Mouse (Mus musculus) spleen, postnatal 36 days (tissue): Measurements from ENCODE around the gene Hist1h3e.
A peak's percentile ranks its signal among the peaks of the same experiment; 100 is the strongest.
"Not testable (repeated sequence)": the region's sequence is repeated elsewhere in the genome, so short reads cannot be mapped to it uniquely, and the experiment has no call there.

Source experiments
- DNase-seq, 2 experiments: peaks; one replicate each; pipeline ENCODE4 v3.0.0; 2022; ENCODE audit warnings: low spot score in 2 of 2, mixed read lengths in 1 of 2

Hist1h3e gene

DNA sequence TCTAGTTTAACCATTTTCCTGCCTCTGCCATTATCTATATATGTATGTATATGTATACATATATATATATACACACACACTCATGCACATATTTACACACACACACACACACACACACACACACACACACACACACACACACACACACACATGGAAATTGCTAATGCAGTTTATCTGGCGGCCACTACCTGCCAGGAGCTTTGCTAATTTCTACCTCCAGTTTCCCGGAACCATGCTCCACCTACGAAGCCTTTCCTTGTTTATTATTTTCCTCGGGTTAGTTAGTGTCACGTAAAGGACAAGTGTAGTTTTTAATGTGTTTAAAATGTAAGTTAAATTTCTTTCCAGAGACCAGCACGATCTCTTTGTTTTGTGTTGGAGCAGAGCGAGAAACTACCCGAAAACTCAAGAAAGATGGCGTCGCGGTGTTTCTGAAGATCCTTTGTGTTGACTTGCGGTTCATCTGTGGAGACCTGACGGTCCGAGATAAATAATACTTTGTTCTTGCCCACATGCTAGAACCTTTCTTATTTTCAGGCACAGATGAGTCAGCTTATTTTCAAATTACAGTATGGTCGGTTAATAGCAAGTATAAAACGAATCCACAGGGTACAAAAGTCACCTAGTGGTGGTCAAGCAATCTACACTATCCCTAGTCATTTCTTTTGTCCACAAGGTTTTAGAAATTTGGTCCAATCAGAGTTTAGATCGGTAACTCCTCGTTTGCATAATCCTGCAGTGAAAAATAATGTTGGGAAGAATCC, 712 bp upstream of the Hist1h3e start:
- DNase-seq: peak; percentile 27 to 54

GRCm38 (mm10) chr13:23561531-23561882, 662 bp downstream of the Hist1h3e start:
- not testable (repeated sequence) for DNase-seq

DNA sequence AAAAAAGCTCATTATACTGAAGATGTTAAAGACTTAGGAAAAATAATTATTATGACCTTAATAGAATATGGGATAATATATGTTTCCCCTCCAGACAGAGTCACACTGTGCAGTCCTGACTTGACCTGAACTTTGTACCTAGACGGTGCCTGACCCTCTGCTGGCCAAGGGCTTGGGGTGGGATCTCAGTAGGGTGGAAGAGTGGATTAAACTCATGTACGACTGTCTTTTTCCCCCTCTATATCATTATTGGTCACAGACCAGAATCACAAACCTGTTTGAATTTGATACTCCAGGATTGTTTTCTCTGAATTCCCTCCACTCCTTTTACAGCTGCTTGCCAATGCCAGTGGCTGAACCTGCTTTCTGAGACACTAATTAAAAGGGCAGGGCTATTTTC, 1.5 kb downstream of the Hist1h3e start:
- not testable (repeated sequence) for DNase-seq

GRCm38 (mm10) chr13:23556906-23557305, 5.3 kb downstream of the Hist1h3e start:
- no peak for DNase-seq

- peak; percentile 76 to 82 for DNase-seq
These were observed 6.2 kb downstream of the Hist1h3e start for GRCm38 (mm10) chr13:23555839-23556416.

DNA sequence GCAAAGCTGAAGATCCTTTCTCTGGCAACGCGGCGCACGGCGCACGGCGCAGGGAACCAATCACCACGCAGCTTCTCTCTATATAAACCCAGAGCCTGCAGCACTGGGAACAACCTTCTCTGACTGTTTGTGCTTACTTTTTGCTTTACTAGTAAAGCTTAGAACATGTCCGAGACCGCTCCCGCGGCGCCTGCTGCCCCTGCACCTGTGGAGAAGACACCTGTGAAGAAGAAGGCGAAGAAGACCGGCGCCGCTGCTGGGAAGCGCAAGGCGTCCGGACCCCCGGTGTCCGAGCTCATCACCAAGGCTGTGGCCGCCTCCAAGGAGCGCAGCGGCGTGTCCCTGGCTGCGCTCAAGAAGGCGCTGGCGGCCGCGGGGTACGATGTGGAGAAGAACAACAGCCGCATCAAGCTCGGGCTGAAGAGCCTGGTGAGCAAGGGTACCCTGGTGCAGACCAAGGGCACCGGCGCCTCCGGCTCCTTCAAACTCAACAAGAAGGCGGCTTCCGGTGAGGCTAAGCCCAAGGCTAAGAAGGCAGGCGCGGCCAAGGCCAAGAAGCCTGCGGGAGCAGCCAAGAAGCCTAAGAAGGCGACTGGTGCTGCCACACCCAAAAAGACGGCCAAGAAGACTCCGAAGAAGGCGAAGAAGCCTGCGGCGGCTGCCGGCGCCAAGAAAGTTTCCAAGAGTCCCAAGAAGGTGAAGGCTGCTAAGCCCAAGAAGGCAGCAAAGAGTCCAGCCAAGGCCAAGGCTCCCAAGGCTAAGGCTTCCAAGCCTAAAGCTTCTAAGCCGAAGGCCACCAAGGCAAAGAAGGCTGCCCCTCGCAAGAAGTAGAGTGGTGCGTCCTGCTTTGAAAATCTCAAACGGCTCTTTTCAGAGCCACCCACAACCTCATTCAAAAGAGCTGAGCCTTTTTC, 7.0 kb downstream of the Hist1h3e start:
- peak; percentile 87 to 91 for DNase-seq

DNA sequence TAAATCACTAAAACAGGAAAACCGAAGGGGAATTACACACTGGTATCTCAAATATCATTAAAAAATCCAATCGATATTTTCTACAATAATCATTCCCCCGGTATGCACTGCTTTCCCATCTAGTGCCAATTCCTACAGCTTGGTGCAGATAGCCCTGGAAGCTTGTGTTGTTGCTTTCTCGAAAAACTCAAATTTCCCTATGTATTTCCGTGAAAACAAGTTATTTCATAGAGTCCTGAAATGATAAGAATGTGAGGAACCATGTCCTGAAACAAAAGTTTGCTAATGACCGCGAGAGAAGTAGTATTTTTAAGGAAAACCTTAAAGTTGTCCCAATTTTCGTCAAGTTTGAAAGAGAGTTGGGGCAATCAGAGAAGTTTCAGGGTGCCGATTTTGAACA, 7.8 kb downstream of the Hist1h3e start:
- DNase-seq: no peak

GRCm38 (mm10) chr13:23552962-23553361, 9.2 kb downstream of the Hist1h3e start, which contains the start of gene Hist1h1d:
Gene Hist1h1d, plus strand, starts transcription at chr13:23553262.
- DNase-seq: no peak

GRCm38 (mm10) chr13:23551931-23552914, 9.9 kb downstream of the Hist1h3e start:
- DNase-seq: no peak

- peak; percentile 81 to 89 for DNase-seq
These were observed 10.9 kb downstream of the Hist1h3e start, which contains the start of gene Hist1h4f for GRCm38 (mm10) chr13:23551146-23551834. Gene Hist1h4f, minus strand, starts transcription at chr13:23551648.

DNA sequence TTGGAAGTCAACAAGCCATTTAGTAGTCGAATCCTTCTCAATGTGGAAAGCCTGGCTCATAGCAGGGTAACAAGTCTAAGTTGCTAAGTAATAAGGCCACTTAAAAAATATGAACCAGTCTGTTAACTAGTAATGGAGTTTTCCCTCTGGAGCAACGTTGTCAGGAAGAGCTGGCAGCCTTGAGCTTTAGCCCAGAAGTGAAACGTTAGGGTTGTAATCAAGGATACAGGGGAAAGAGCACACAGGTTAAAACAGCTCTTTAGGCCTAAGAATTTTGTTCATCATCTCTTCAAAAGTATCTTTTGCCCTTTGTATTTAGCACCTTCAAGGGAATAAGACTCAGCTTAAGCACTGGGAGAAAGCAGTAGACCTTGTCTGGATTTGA, 11.4 kb downstream of the Hist1h3e start:
- DNase-seq: no peak

- DNase-seq: no peak
These were observed 15.5 kb downstream of the Hist1h3e start for GRCm38 (mm10) chr13:23546694-23547093.

DNA sequence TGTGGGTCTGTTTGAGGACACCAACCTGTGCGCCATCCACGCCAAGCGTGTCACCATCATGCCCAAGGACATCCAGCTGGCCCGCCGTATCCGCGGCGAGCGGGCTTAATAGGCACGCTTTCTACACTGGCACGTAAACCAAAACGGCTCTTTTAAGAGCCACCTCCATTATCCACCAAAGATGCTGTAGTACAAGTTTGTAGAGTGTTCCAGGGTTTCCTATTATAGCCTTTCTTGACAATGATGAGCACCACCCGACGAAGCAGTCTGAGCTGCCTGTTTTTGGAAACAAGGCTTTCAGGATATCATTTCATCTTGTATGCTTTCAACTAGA, 17.4 kb downstream of the Hist1h3e start:
- not testable (repeated sequence) for DNase-seq

DNA sequence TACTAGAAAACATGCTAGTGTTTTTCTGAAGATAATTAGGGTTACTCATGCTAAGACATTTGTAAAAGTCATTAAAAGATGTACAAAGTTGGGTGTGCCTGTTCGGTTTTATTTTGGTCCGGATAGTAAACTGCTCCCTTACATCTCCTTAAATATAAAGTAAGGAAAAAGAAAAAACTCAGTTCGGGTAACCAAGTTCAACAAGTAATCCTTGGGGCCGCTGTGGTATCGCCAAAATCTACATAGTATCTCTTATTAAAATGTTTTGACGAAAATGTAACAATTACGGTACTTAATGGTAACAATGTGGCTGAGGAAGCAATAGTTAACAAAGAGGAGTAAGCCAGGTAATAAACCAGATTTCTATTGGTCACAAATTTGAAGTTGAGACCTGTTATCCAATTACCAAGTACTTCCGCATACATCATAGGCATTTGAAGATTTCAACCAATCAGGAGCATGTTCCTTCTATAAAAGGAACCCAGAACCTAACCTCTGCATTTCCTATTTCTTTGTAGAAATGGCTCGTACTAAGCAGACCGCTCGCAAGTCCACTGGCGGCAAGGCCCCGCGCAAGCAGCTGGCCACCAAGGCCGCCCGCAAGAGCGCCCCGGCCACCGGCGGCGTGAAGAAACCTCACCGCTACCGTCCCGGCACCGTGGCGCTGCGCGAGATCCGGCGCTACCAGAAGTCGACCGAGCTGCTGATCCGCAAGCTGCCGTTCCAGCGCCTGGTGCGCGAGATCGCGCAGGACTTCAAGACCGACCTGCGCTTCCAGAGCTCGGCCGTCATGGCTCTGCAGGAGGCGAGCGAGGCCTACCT, 18.0 kb downstream of the Hist1h3e start, which contains the start of gene Hist1h3f:
Gene Hist1h3f, plus strand, starts transcription at position 88 of the 822 bp plus-strand sequence.
- DNase-seq: peak; percentile 80 to 88

DNA sequence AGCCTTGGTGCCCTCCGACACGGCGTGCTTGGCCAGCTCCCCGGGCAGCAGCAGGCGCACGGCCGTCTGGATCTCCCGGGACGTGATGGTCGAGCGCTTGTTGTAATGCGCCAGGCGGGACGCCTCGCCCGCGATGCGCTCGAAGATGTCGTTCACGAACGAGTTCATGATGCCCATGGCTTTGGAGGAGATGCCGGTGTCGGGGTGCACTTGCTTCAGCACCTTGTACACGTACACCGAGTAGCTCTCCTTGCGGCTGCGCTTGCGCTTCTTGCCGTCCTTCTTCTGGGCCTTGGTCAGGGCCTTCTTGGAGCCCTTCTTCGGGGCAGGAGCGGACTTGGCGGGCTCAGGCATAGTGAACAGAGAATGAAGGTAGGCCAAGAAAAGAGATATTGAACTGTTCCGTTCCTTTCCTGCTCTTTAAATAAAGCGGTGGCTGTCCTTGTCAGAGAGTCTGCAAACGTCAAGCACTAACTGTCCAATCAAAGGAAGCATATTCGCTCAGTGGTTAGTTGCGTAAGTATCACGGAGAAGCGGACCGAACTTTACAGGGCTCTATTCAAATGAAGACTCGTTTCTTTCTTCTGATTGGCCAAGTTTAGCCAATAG, 19.1 kb downstream of the Hist1h3e start, which contains the start of gene Hist1h2bh:
Gene Hist1h2bh, minus strand, starts transcription at position 394 of the 609 bp plus-strand sequence.
- peak; percentile 87 to 92 for DNase-seq

DNA sequence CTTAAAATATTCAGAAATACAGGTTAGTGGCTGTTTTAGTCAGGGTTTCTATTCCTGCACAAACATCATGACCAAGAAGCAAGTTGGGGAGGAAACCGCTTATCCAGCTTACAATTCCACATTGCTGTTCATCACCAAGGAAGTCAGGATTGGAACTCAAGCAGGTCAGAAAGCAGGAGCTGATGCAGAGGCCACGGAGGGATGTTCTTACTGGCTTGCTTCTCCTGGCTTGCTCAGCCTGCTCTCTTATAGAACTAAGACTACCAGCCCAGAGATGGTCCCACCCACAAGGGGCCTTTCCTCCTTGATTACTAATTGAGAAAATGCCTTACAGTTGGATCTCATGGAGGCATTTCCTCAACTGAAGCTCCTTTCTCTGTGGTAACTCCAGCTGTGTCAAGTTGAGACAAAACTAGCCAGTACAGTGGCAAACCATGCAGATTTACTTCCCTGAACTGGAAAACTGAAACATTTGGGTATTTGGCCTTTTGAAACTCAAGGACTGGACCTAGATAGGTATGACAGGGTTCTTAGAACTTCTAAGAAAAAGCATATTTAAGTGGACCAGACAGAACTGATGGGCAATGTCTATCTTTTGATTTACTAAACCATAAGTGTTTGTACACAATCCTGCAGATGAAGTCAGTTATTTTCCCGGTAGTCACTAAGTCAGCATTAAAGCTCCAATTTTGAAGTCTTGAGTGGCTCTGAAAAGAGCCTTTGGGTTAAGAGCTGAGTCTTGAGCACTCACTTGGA, 19.8 kb downstream of the Hist1h3e start:
- not testable (repeated sequence) for DNase-seq

DNA sequence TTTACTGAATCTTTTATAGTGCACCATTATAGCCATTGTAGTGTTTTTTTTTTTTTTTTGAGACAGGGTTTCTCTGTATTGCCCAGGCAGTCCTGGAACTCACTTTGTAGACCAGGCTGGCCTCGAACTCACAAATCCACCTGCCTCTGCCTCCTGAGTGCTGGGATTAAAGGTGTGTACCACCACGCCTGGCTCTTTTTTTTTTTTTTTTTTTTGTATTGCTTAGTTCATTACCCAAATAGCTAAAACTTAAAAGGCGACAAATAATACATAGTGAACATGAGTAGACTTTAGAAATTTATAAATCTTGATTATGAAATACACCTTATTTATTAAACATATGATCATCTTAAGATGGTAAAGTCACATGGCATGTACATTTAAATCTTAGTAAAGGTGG, 20.7 kb downstream of the Hist1h3e start:
- DNase-seq: no peak

- not testable (repeated sequence) for DNase-seq
These were observed 22.3 kb downstream of the Hist1h3e start for GRCm38 (mm10) chr13:23539821-23540220.
